Mouse (Mus musculus) layer of hippocampus, adult 8-10 months (tissue): Measurements from ENCODE around the gene Spout1. TPM values are rescaled to one million over a fixed set of nuclear protein-coding genes. Genes with fewer than 3 reads are reported as not detected.

Source experiments
- DNase-seq, 2 experiments: peaks; one replicate each; pipeline ENCODE4 v3.0.0; 2022; ENCODE audit warnings: low spot score in 2 of 2
- total RNA-seq, 4 experiments: library from RNA; stranded (reverse); gene quantifications; 2 replicates each; pipeline ENCODE4 v1.2.4; 2022

Spout1 gene
- total RNA-seq, 4 experiments from 2014 or later, result 32.9 to 40.2 (median 35.2) TPM

- no peak for DNase-seq
Measured at GRCm38 (mm10) chr2:30130156-30130555, 48.1 kb downstream of the Spout1 start.

GRCm38 (mm10) chr2:30128789-30129188 lies 49.5 kb downstream of the Spout1 start:
- no peak for DNase-seq

- DNase-seq, result peak; percentile 93 to 94
Measured at GRCm38 (mm10) chr2:30124472-30125274, 53.6 kb downstream of the Spout1 start, which contains the start of gene Zer1. Gene Zer1, minus strand, starts transcription at chr2:30124585.

DNA sequence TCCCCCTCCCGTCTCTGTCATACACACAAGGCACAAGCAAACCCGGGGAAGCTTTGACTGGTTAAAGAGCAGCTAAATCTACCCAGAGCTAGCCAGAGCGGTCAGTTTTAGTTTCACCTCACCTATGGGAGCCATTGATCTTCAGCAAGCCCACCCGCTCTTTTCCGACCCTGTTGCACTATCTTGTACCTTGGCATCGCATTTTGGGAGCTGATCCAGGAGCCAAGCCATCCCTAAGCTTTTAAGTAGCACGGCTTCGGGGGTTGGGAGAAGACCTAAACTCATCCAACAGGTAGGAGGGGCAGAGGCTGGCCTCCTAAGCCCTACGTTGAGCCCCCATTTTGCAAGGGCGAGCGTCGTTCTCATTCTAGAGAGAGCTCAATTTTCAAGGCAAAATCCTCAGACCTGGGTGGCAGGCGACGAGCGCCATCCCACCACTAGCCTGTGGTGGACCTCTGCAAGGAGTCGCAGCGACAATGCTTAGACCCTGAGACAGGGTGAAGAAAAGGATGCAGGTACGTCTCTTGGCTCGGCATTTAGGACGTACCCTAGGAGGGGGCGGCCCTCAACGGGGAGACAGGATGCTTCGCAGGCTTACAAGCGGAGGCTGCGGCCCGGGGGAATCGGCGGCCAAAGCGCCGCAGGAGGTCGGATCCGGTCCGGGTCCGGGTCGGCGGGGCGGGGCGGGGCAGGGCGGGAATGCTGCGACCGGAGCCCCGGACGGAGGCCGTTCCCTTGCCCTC lies 54.4 kb downstream of the Spout1 start:
- DNase-seq, result peak in 1 of 2 experiments; percentile 43

Other genes starting within 250 kb of the Spout1 start
- 10 to 100 TPM; 42.5 to 49.2 (median 44.9) TPM for gene Gle1, start 243.0 kb downstream of the Spout1 start, total RNA-seq
- gene Sptan1, start 212.9 kb downstream of the Spout1 start, total RNA-seq, result 100 to 1,000 TPM; 744 to 871 (median 808) TPM
- 10 to 100 TPM; 36.9 to 45.0 (median 39.9) TPM for gene Wdr34, start 129.6 kb downstream of the Spout1 start, total RNA-seq
- 100 to 1,000 TPM; 179 to 198 (median 186) TPM for gene Set, start 121.1 kb downstream of the Spout1 start, total RNA-seq
- gene Pkn3, start 100.8 kb downstream of the Spout1 start, total RNA-seq, result 1 to 10 TPM; 2.1 to 6.1 (median 3.5) TPM
- 10 to 100 TPM in 2 of 4 experiments, 1 to 10 TPM in 2; 7.3 to 14.0 (median 10.4) TPM for gene Zdhhc12, start 84.8 kb downstream of the Spout1 start, total RNA-seq
- 100 to 1,000 TPM; 173 to 203 (median 195) TPM for gene Zer1, start 53.9 kb downstream of the Spout1 start, total RNA-seq
- gene Tbc1d13, start 44.7 kb downstream of the Spout1 start, total RNA-seq, result 10 to 100 TPM; 49.6 to 61.9 (median 58.5) TPM
- gene Endog, start 7.0 kb downstream of the Spout1 start, total RNA-seq, result 10 to 100 TPM; 18.7 to 28.3 (median 21.4) TPM
- gene Kyat1, start 27.4 kb upstream of the Spout1 start, total RNA-seq, result 10 to 100 TPM; 15.6 to 19.9 (median 16.9) TPM
- 10 to 100 TPM; 54.5 to 70.6 (median 60.3) TPM for gene Lrrc8a, start 59.3 kb upstream of the Spout1 start, total RNA-seq
- 10 to 100 TPM in 2 of 4 experiments, 1 to 10 TPM in 2; 6.7 to 11.6 (median 9.9) TPM for gene Gm28035, start 62.1 kb upstream of the Spout1 start, total RNA-seq
- 10 to 100 TPM; 19.3 to 33.3 (median 24.4) TPM for gene Phyhd1, start 87.7 kb upstream of the Spout1 start, total RNA-seq
- gene Gm28038, start 102.6 kb upstream of the Spout1 start, total RNA-seq, result not detected
- gene Dolk, start 107.9 kb upstream of the Spout1 start, total RNA-seq, result 10 to 100 TPM; 20.4 to 24.6 (median 23.6) TPM
- gene Nup188, start 107.9 kb upstream of the Spout1 start, total RNA-seq, result 10 to 100 TPM; 18.6 to 22.4 (median 20.6) TPM
- gene Sh3glb2, start 180.9 kb upstream of the Spout1 start, total RNA-seq, result 100 to 1,000 TPM; 230 to 295 (median 278) TPM
- gene Miga2, start 185.8 kb upstream of the Spout1 start, total RNA-seq, result 100 to 1,000 TPM; 104 to 146 (median 121) TPM
- 10 to 100 TPM; 23.2 to 30.7 (median 25.1) TPM for gene Dolpp1, start 213.8 kb upstream of the Spout1 start, total RNA-seq
- gene Crat, start 237.4 kb upstream of the Spout1 start, total RNA-seq, result 10 to 100 TPM; 48.9 to 59.3 (median 50.7) TPM
- 100 to 1,000 TPM; 165 to 175 (median 173) TPM for gene Ptpa, start 237.6 kb upstream of the Spout1 start, total RNA-seq